Mouse (Mus musculus) neural tube, embryonic 11.5 days (tissue): ENCODE data around the gene Rilpl1. TPM values are rescaled to one million over a fixed set of nuclear protein-coding genes. Genes with fewer than 3 reads are reported as not detected.

Experiments used
- ATAC-seq: fragments of 200-750 bp; cut with Nextera tagmentation; 2 replicates; pipeline ENCODE4 v1.8.0; 2017; ENCODE audit warnings: moderate number of reproducible peaks, mild to moderate bottlenecking, moderate TSS enrichment, moderate library complexity; ENCODE audit not compliant: insufficient read depth, low FRiP score, low TSS enrichment
- DNase-seq: peaks from one replicate; pipeline ENCODE4 v3.0.0-alpha.2; 2015; ENCODE audit warnings: low spot score
- H3K27ac ChIP-seq: fragments of 300-500 bp; sonication (generic); 2 replicates; pipeline ENCODE4 v1.5.1; 2014; ENCODE audit warnings: low read depth, mild to moderate bottlenecking, low read length
- H3K27me3 ChIP-seq: fragments of 300-500 bp; sonication (generic); 2 replicates; pipeline ENCODE4 v1.6.1; 2014; ENCODE audit warnings: mild to moderate bottlenecking, low read length, mixed read lengths; ENCODE audit not compliant: control insufficient read depth, insufficient read depth
- H3K36me3 ChIP-seq: fragments of 300-500 bp; sonication (generic); 2 replicates; pipeline ENCODE4 v1.6.1; 2014; ENCODE audit warnings: mild to moderate bottlenecking, low read length, moderate library complexity, mixed read lengths; ENCODE audit not compliant: control insufficient read depth, insufficient read depth
- H3K4me1 ChIP-seq: fragments of 300-500 bp; sonication (generic); 2 replicates; pipeline ENCODE4 v1.6.1; 2014; ENCODE audit warnings: low read length, mixed read lengths; ENCODE audit not compliant: control insufficient read depth, insufficient read depth
- H3K4me2 ChIP-seq: fragments of 300-500 bp; sonication (generic); 2 replicates; pipeline ENCODE4 v1.6.1; 2014; ENCODE audit warnings: low read depth, mild to moderate bottlenecking, moderate library complexity
- H3K4me3 ChIP-seq: fragments of 300-500 bp; sonication (generic); 2 replicates; pipeline ENCODE4 v1.5.1; 2014; ENCODE audit warnings: low read depth, low read length
- H3K9ac ChIP-seq: fragments of 300-500 bp; sonication (generic); 2 replicates; pipeline ENCODE4 v1.6.1; 2014; ENCODE audit warnings: mild to moderate bottlenecking, low read length
- H3K9me3 ChIP-seq: fragments of 300-500 bp; sonication (generic); 2 replicates; pipeline ENCODE4 v1.6.1; 2016; ENCODE audit warnings: low read length; ENCODE audit not compliant: control insufficient read depth
- WGBS: fragments of 180-500 bp; shearing (Covaris S2); extraction: QIAGEN DNeasy Blood & Tissue Kit; methylation state at CpG from one replicate; pipeline ENCODE4 v1.1.7; 2014; 5-methylcytosine and 5-hydroxymethylcytosine counted together
- polyA plus RNA-seq: library from polyadenylated mRNA; unstranded; fragments of >200 nt; fragmentation: Nextera tagmentation; extraction: Ambion mirVana; gene quantifications from 2 replicates; pipeline ENCODE4 v1.2.1, GENCODE M21; 2014

Rilpl1 gene
- polyA plus RNA-seq = 21.3 and 23.2 TPM in 2 replicates

DNA sequence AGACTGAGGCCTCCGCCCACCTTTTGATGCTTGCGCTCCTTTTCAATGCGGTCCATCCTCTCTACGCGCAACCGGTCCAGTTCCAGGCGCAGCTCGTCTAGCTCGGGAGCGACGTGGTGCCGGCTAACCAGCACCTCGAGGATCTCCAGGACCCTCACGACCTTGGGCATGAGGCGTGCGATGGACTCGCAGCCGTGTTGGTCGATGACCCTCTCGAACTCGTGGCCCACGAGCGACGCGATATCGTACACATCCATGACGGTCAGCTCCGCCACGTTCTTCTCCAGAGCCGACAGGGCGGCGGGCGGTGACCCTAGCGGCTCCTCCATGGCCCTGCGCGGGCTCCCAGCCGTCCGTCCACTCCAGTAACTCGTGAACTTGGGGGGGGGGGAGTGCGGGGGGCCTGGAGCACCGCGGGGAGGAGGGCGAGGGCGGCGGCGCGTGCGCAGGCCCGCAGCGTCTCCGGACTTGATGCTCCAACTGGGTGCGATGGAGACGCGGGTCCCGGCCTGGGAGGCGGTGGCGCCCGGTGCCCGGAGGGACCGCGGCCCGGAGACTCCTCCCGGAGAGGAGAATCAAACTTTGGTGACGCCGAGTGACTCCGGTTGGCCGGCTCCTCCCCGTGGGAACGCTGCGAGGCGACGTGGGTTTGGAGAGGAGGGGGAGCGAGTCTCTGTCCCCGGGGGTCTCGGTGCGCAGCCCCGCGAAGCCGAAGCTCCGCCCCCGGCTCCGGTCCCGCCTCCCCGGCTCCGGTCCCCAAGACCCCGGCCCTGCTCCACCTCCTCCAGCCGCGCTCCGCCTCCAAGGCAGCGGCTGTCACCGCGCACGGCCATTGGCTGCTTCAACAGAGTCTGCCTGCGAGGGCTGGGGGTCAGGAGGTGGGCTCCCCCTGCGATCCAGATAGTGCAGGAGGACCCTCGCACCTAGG lies at the start of gene Rilpl1:
Rilpl1 (minus strand) TSS at position 737 of the 928 bp plus-strand sequence.
- H3K36me3 ChIP-seq = no peaks in the 10 kb centered on the region
- H3K9me3 ChIP-seq = no peaks in the 10 kb centered on the region
- peak within 1 kb of the TSS; percentile 77 for H3K4me3 ChIP-seq
- under 1% methylated on average over 77 of the region's 96 CpGs for WGBS
- peak within 1 kb of the TSS; percentile 62 for H3K27ac ChIP-seq
- peak within 1 kb of the TSS; percentile 66 for H3K4me2 ChIP-seq
- H3K4me1 ChIP-seq = peaks cover 25% of the 10 kb centered on the region
- peak; percentile 93 for DNase-seq
- ATAC-seq = peak; percentile 93
- no peaks in the 10 kb centered on the region for H3K27me3 ChIP-seq
- peak within 1 kb of the TSS; percentile 72 for H3K9ac ChIP-seq

DNA sequence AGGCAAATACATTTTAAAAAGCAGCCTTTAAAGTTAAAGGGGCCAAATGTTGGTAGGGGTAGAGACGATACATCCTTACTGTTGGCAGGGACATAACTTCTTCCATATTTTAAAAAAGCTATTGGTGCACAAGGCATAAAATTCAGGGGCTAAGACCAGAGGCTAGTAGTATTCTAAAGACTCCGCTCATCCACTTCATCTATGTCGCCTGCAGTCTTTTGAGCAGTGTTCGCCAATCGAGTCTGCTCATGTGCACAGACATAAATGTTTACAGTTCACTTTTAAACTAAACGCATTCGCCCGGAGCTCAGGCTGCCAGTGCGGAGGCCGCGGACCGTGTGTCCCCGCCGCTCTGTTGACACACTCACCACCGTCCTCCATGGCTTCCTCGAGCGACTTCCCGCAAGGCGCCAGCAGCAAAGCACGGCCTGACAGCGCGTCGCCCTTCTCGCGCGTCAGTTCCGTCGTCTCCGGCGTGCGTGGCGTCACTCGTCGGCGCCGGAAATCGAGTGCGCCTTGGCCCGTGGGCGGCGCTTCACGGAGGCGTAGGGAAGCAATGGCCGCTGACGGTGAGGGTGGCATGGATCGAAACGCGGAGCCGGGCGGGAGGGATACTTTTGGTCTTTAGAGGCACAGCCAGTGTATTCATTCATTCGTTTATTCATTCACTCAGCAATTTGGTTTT lies 47.6 kb upstream of the Rilpl1 start, which contains the start of the genes Eif2b1 and Gtf2h3:
Eif2b1 (minus strand) TSS at position 499 of the 685 bp plus-strand sequence.
Gtf2h3 (plus strand) TSS at position 508 of the 685 bp plus-strand sequence.
- 1% methylated on average over 51 of the region's 51 CpGs for WGBS
- Histone ChIP-seq H3K36me3 (peaks cover 3% of the 10 kb centered on the region), H3K4me1 (peaks cover 14% of the 10 kb centered on the region), H3K27me3 (no peaks in the 10 kb centered on the region), H3K4me2 (peak within 1 kb of the TSS; percentile 79), H3K9ac (peak within 1 kb of the TSS; percentile 81), H3K27ac (no peak within 1 kb of the TSS), H3K4me3 (peak within 1 kb of the TSS; percentile 70), H3K9me3 (no peaks in the 10 kb centered on the region)
- ATAC-seq (peak; percentile 82), DNase-seq (peak; percentile 97)

DNA sequence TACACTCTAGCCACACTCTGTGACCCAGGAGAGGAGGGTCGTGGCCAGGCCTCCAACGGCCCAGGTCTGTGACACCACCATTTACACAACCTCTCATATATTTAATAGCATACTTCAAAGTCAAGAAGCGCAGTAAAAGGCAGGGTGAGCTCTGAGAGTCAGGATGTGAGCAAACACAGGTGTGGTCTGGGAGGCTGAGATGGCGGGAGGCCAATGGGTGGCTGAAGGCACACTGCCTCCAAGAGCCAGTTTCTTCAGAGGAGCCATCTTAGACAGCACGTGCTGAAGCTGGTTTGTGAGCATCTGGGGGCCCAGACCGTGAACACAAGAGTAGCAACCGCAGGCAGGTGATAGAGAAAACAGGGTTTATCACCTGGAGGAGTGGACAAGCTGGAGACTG lies 44.3 kb upstream of the Rilpl1 start:
- Histone ChIP-seq H3K4me2 (no peak overlapping the region), H3K4me1 (peaks cover 14% of the 10 kb centered on the region), H3K27me3 (no peaks in the 10 kb centered on the region), H3K9me3 (no peaks in the 10 kb centered on the region), H3K36me3 (peaks cover 6% of the 10 kb centered on the region), H3K4me3 (no peak overlapping the region), H3K9ac (no peak overlapping the region), H3K27ac (no peak overlapping the region)
- DNase-seq (no peak), ATAC-seq (no peak)
- WGBS = 90% methylated on average over 7 of the region's 7 CpGs

- no peak overlapping the region for H3K9ac ChIP-seq
- H3K4me3 ChIP-seq = no peak overlapping the region
- no peaks in the 10 kb centered on the region for H3K27me3 ChIP-seq
- DNase-seq = no peak
- no peak overlapping the region for H3K4me2 ChIP-seq
- no peak overlapping the region for H3K27ac ChIP-seq
- no peaks in the 10 kb centered on the region for H3K9me3 ChIP-seq
- peaks cover 16% of the 10 kb centered on the region for H3K36me3 ChIP-seq
- 91% methylated on average over 12 of the region's 12 CpGs for WGBS
- no peak for ATAC-seq
- H3K4me1 ChIP-seq = no peaks in the 10 kb centered on the region
These were observed 39.9 kb upstream of the Rilpl1 start for GRCm38 (mm10) chr5:124571068-124571467.

GRCm38 (mm10) chr5:124555145-124555544 lies 24.0 kb upstream of the Rilpl1 start:
- Histone ChIP-seq H3K27me3 (no peaks in the 10 kb centered on the region), H3K4me1 (peaks cover 3% of the 10 kb centered on the region; the same call in 1 of the 2 replicates), H3K27ac (no peak overlapping the region), H3K4me2 (no peak overlapping the region), H3K4me3 (no peak overlapping the region), H3K9ac (no peak overlapping the region), H3K36me3 (peaks cover 12% of the 10 kb centered on the region), H3K9me3 (no peaks in the 10 kb centered on the region)
- ATAC-seq = no peak
- DNase-seq = no peak
- 79% methylated on average over 1 of the region's 1 CpGs for WGBS

DNA sequence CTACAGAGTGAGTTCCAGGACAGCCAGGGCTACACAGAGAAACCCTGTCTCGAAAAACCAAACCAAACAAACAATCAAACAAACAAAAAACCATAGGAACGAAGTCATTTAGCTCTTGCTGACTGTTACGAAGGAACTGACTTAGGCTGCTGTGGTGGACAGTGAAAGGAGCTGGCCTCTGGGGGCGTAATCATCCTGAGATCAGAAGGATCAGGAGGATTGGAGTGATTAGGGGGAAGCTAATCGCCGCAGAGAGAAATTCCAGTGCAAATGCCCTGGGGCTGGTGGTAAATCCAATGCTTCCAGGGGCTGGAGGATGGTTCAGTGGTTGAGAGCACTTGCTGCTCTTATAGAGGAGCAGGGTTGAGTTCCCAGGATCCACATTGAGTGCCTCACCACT lies 22.4 kb upstream of the Rilpl1 start:
- H3K9ac ChIP-seq = no peak overlapping the region
- H3K27me3 ChIP-seq = no peaks in the 10 kb centered on the region
- H3K36me3 ChIP-seq = peaks cover 14% of the 10 kb centered on the region
- 84% methylated on average over 6 of the region's 6 CpGs for WGBS
- H3K4me2 ChIP-seq = peak overlapping the region; percentile 75
- peak overlapping the region; percentile 85 for H3K4me3 ChIP-seq
- H3K27ac ChIP-seq = no peak overlapping the region
- ATAC-seq (no peak), DNase-seq (no peak)
- peaks cover 3% of the 10 kb centered on the region; the same call in 1 of the 2 replicates for H3K4me1 ChIP-seq
- no peaks in the 10 kb centered on the region for H3K9me3 ChIP-seq

DNA sequence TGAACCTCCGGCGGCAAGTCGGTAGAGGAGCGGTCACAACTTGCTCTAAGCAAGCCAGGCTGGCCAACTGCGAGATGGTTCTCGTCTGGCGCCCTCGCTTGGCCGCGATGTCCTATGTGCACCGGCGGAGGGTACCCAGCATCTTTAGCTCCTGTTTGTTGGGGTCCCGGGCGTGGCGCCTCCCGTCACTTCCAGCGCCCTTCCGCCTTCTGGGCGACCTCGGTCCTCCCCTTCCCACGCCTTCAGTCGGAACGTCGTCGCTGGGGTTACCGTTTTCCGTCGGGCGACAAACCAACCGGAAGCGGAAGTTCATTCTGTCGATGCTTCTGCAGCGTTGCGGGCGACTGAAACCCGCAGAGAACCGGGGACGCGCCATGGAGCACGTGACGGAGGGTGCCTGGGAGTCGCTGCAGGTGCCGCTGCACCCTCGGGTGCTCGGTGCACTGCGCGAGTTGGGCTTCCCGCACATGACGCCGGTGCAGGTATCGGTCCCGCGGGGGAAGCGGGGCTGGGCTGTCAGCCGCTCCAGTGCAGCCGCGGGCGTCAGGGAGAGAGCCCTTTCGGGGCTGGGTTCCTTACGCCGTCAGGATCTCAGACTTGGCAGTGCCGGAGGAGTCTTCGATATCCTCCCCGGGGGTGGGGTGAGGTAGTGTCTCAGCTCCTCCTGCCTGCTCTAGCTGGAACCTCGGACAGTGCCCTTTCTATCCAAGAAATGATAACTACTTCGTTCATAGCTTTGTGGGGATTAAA lies 21.5 kb upstream of the Rilpl1 start, which contains the start of gene Ddx55:
Ddx55 (plus strand) TSS at position 307 of the 750 bp plus-strand sequence.
- Histone ChIP-seq H3K4me1 (peaks cover 3% of the 10 kb centered on the region; the same call in 1 of the 2 replicates), H3K4me3 (peak within 1 kb of the TSS; percentile 85), H3K9me3 (no peaks in the 10 kb centered on the region), H3K4me2 (peak within 1 kb of the TSS; percentile 75), H3K9ac (peak within 1 kb of the TSS; percentile 76), H3K36me3 (peaks cover 17% of the 10 kb centered on the region), H3K27me3 (no peaks in the 10 kb centered on the region), H3K27ac (peak within 1 kb of the TSS; percentile 65)
- under 1% methylated on average over 66 of the region's 66 CpGs for WGBS
- ATAC-seq (peak; percentile 85), DNase-seq (peak; percentile 94)

DNA sequence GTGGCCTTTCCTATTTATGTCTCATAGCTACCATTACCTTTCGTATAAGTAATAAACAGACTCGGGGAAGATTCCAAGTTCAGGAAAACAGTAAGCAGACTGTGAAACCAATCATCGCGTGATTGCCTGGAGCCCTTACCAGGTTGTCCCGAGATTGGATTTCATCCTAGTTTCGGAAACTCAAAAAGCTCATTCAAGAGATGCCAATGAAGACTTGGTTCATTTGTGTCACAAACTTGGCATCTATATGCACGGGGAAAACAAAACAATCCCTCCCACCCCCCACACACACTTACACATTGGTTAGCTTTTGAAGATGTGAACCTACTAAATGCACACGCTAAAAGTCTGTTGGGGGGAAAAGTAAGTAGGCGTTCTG lies 20.9 kb upstream of the Rilpl1 start:
- Histone ChIP-seq H3K4me2 (peak overlapping the region; percentile 75), H3K9ac (peak overlapping the region; percentile 76), H3K4me3 (peak overlapping the region; percentile 85), H3K9me3 (no peaks in the 10 kb centered on the region), H3K27ac (peak overlapping the region; percentile 65; the same call in 1 of the 2 replicates), H3K27me3 (no peaks in the 10 kb centered on the region), H3K36me3 (peaks cover 14% of the 10 kb centered on the region), H3K4me1 (peaks cover 3% of the 10 kb centered on the region; the same call in 1 of the 2 replicates)
- DNase-seq (no peak), ATAC-seq (no peak)
- 11% methylated on average over 9 of the region's 9 CpGs for WGBS
